Mouse (Mus musculus) heart, adult 2 months (tissue): ENCODE results near the gene Stox2.

Experiments
- CTCF ChIP-seq: fragments of 200-600 bp; IDR thresholded peaks from 2 replicates; pipeline ENCODE4 v1.8.1; 2022; ENCODE audit warnings: antibody characterized with exemption, mild to moderate bottlenecking, moderate library complexity
- EP300 ChIP-seq: fragments of 200-500 bp; IDR thresholded peaks from 2 replicates; pipeline ENCODE4 v1.6.1; 2011; ENCODE audit warnings: low read depth, low read length, control low read depth; ENCODE audit not compliant: insufficient read depth
- POLR2A ChIP-seq: fragments of 200-500 bp; IDR thresholded peaks from 2 replicates; pipeline ENCODE4 v1.6.1; 2011; ENCODE audit warnings: mild to moderate bottlenecking, low read depth, low read length, control low read depth; ENCODE audit not compliant: insufficient read depth

DNA sequence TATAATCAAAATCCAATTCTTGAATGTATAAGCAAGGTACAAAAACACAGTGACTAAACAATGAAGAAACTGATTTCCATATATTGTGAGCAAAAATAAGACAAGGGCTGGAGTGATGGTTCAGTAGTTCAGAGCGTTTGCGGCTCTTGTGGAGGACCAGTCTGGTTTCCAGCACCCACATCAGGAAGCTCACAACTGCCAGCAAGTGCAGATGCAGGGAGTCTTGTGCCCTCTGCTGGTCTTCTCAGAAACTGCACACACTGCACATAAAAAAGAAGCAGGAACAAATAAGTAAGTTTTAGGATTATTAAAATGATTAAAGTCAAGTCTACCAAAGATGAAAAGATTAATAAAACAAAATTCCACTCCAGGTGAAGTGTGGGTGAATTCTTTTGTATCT lies 291.6 kb downstream of the Stox2 start:
- TF ChIP-seq CTCF (peak; percentile 31), POLR2A (no peak), EP300 (no peak)
